Mouse (Mus musculus): Measurements from ENCODE around the gene Pdzk1ip1. TPM values are rescaled to one million over a fixed set of nuclear protein-coding genes. Genes with fewer than 3 reads are reported as not detected.

Gene Pdzk1ip1
- total and polyA plus RNA-seq, 3 experiments, result 0.55 TPM; not detected in 2

DNA sequence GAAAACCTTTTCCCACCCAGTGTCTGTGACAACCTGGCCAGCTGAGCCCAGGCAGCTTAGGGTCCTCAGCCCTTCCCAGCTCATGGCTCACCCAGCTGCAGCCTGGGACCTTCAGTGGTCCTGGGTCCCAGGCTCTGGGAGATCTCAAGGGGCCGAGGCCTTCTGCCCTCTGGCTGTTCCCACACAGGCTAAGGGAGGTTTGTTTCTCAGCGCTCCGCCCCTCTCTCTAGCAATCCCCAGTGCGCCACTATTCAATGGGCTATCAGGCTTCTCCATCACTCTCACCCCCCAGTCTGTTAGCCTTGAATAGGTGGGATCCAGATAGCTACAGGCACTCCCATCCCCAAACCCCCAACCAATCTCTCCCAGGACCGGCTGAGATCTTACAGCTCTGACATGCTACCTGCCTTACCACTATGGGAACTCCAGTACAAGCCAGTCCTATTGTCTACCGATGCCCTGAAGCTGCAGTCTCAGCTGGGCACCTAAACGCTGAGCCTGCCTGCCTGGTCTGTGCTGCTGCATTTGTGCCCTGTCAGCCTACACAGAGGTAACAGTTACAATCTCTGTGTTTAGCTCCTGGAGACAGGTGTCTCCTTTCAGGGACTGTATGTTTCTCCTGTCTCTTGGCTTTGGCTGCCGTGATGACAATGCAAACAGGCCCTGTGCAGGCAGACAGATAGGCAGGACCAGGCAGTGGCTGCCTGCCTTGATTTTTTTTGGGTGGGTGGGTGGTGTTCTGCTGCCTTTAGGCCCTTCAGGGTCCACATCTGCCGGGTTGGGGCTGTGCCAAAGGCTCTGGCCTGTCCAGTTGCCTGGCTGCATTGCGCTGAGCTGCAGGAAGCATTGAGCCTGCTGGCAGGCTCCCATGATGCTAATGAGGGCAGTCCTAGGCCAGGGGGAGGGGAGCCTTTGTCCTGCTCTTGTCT is 9.4 kb upstream of the Pdzk1ip1 start:
- TF ChIP-seq MYC (IDR thresholded peaks at IDR 0.05; ENCODE audit: low read depth, low read length) (no peak), ZNF384 (IDR thresholded peaks at IDR 0.05; ENCODE audit: low read depth, low read length) (no peak), ELF1 (IDR thresholded peaks at IDR 0.05; ENCODE audit: low read depth, low read length) (no peak), POLR2A (IDR thresholded peaks at IDR 0.05; ENCODE audit: low read depth, low read length) (no peak), MAZ (IDR thresholded peaks at IDR 0.05; ENCODE audit: low read depth, low read length) (no peak), CTCF (conservative IDR thresholded peaks at IDR 0.05 in 1 of 2, IDR thresholded peaks at IDR 0.05 in 1 of 2; ENCODE audit: low read depth in 2 of 2, low read length in 2 of 2) (no peak)
- Histone ChIP-seq H3K4me3 (replicated peaks in 1 of 3; ENCODE audit: low read depth in 2 of 3, low read length in 2 of 3, poor library complexity in 1 of 3) (no peak overlapping the region), H3K4me2 (ENCODE audit: insufficient read depth, low read depth, poor library complexity, severe bottlenecking) (no peak overlapping the region), H3K27me3 (replicated peaks) (peaks cover 58% of the 10 kb centered on the region), H3K9ac (ENCODE audit: insufficient read depth, low read depth) (no peak overlapping the region), H3K36me3 (replicated peaks in 1 of 2; ENCODE audit: control insufficient read depth in 1 of 2, insufficient read depth in 1 of 2, low read length in 1 of 2) (no peaks in the 10 kb centered on the region), H3K79me2 (replicated peaks; ENCODE audit: control insufficient read depth, extremely low read depth, insufficient read depth, poor library complexity, severe bottlenecking) (no peaks in the 10 kb centered on the region), H3K27ac (ENCODE audit: insufficient read depth, low read depth) (no peak overlapping the region), H3K9me3 (replicated peaks; ENCODE audit: low read length) (no peaks in the 10 kb centered on the region), H3K4me1 (ENCODE audit: control insufficient read depth in 1 of 2, insufficient read depth in 2 of 2) (peaks cover 0 to 6% of the 10 kb centered on the region in 2 experiments; a peak in 3 of 4 replicates)
- in situ Hi-C loops (cut with MboI; ENCODE audit: low pct_ligation_motif_present, low pct_unique_long_range_greater_than_20kb, low sequenced_read_pairs), result loop anchor here (25.0 kb wide), 1 partner anchor 417 kb away; no protein-coding TSS in a partner anchor
- DNase-seq (ENCODE audit: extremely low read depth), result no peak
- dilution Hi-C loops (cut with MboI; ENCODE audit: extremely low pct_ligation_motif_present, extremely low pct_unique_long_range_greater_than_20kb, low sequenced_read_pairs), result no loop called here

DNA sequence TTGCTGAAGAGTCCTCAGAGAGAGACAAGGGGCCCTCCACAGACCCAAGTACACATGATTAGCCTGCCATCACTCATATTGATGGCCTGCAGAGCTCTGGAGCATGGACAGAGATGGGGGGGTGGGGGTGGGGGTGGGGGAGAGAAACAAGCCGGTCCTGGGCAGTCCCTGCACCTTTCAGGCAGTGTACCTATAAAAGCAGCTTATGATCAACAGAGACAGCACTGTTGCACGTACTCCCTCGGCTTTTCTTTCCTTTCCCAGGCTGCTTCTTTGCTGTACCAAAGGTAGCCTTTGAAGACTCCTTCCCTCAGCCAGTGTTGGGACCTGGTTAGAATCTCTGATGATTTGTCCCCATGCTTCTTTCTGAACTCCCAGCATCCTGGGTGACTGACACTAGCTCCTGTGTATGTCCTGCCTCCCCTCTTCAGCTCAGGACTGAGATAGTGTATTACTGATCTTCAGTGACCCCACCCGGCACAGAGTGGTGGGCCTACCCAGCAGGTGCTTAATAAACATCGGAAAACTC is 8.6 kb upstream of the Pdzk1ip1 start:
- Histone ChIP-seq H3K27me3 (replicated peaks) (peaks cover 59% of the 10 kb centered on the region), H3K79me2 (replicated peaks; ENCODE audit: control insufficient read depth, extremely low read depth, insufficient read depth, poor library complexity, severe bottlenecking) (no peaks in the 10 kb centered on the region), H3K9ac (ENCODE audit: insufficient read depth, low read depth) (no peak overlapping the region), H3K36me3 (replicated peaks in 1 of 2; ENCODE audit: control insufficient read depth in 1 of 2, insufficient read depth in 1 of 2, low read length in 1 of 2) (no peaks in the 10 kb centered on the region), H3K4me1 (ENCODE audit: control insufficient read depth in 1 of 2, insufficient read depth in 2 of 2) (peaks cover 0 to 6% of the 10 kb centered on the region in 2 experiments; a peak in 3 of 4 replicates), H3K4me3 (replicated peaks in 1 of 3; ENCODE audit: low read depth in 2 of 3, low read length in 2 of 3, poor library complexity in 1 of 3) (no peak overlapping the region), H3K4me2 (ENCODE audit: insufficient read depth, low read depth, poor library complexity, severe bottlenecking) (no peak overlapping the region), H3K9me3 (replicated peaks; ENCODE audit: low read length) (no peaks in the 10 kb centered on the region), H3K27ac (ENCODE audit: insufficient read depth, low read depth) (no peak overlapping the region)
- DNase-seq (ENCODE audit: extremely low read depth), result no peak
- in situ Hi-C loops (cut with MboI; ENCODE audit: low pct_ligation_motif_present, low pct_unique_long_range_greater_than_20kb, low sequenced_read_pairs) (loop anchor here (5.0 to 25.0 kb wide), 2 partner anchors 33 to 418 kb away; no protein-coding TSS in a partner anchor), dilution Hi-C loops (cut with MboI; ENCODE audit: extremely low pct_ligation_motif_present, extremely low pct_unique_long_range_greater_than_20kb, low sequenced_read_pairs) (no loop called here)
- TF ChIP-seq ZMIZ1 (IDR thresholded peaks at IDR 0.05; ENCODE audit: low read depth, low read length), result no peak
- no peak for TF ChIP-seq MAZ (IDR thresholded peaks at IDR 0.05; ENCODE audit: low read depth, low read length)
- no peak for TF ChIP-seq IRF4 (IDR thresholded peaks at IDR 0.05; ENCODE audit: low read depth, low read length)
- TF ChIP-seq NELFE (IDR thresholded peaks at IDR 0.05; ENCODE audit: low read depth, low read length), result no peak
- TF ChIP-seq MYC (IDR thresholded peaks at IDR 0.05; ENCODE audit: low read depth, low read length), result no peak
- TF ChIP-seq BHLHE40 (IDR thresholded peaks at IDR 0.05; ENCODE audit: low read depth, low read length), result no peak
- TF ChIP-seq RAD21 (IDR thresholded peaks at IDR 0.05; ENCODE audit: low read depth, low read length), result no peak
- TF ChIP-seq JUND (conservative IDR thresholded peaks at IDR 0.05; ENCODE audit: low read depth, low read length), result no peak
- TF ChIP-seq ETS1 (conservative IDR thresholded peaks at IDR 0.05; ENCODE audit: low read depth, low read length), result no peak
